Mouse (Mus musculus) adrenal gland, adult 18-20 months (tissue): ENCODE results near the gene Mfap2. TPM values are rescaled to one million over a fixed set of nuclear protein-coding genes. Genes with fewer than 3 reads are reported as not detected.

Experiments used
- DNase-seq, 2 experiments: peaks; one replicate each; pipeline ENCODE4 v3.0.0; 2021 to 2022; ENCODE audit warnings: low spot score in 2 of 2
- total RNA-seq, 2 experiments: library from RNA; stranded (reverse); gene quantifications; 1 replicate in 1 of 2; 2 replicates in 1 of 2; pipeline ENCODE4 v1.2.3; 2021

The Mfap2 gene
- total RNA-seq, 2 experiments from 2014 or later, result 6.4 to 6.6 TPM

DNA sequence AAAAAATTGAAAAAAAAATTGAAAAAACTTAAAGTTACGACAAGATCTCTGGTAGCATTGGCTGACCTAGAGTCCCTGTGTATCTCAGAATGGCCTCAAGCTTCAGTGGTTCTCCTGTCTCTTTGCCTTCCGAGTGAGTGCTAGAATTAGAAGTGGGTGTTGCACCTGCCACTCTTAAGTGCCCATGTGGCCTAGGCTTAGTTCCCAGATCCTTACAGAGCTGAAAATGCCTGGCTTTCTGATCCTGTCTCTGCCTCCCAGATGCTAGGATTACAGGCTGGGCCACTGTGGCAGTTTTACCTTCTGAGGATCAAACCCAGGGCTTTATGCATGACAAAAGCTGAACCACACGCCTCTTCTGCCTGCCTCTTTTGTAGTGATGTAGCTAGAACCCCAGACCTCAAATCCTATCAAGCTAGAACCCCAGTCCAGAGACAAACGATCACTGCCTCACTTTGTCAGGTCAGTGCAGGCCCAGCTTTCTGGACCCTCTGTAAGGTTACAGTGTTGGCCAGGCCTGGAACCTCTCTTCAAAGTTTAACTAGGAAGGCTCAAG lies 54.0 kb downstream of the Mfap2 start:
- DNase-seq, result no peak

DNA sequence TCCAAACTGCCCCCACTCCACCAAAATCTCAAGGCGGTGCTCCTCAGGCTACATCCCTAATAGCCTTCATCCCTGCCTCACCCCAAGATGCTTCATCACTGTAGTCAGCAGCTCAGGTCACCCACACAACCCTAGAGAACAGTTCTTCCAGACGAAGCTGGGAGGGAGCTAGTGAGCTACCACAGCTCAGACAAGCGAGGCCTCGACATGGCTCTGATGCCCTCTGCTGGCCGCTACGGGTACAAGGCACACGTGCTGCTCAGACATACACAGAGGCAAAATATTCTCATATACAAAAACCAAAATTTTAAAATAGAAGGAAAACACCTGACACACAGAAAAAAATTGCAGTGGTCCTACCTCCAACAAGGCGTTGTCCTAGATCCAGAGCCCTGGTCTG lies 54.9 kb downstream of the Mfap2 start:
- peak; percentile 68 to 78 for DNase-seq

Other genes starting within 250 kb of the Mfap2 start
- gene Padi4, start 236.2 kb upstream of the Mfap2 start, total RNA-seq, result under 1 TPM; 0.17 to 0.99 TPM
- not detected for gene Padi3, start 199.8 kb upstream of the Mfap2 start, total RNA-seq
- not detected for gene Padi1, start 164.6 kb upstream of the Mfap2 start, total RNA-seq
- 1 to 10 TPM; 1.4 to 4.9 TPM for gene Padi2, start 104.1 kb upstream of the Mfap2 start, total RNA-seq
- gene Sdhb, start 49.2 kb upstream of the Mfap2 start, total RNA-seq, result 100 to 1,000 TPM; 457 to 601 TPM
- 10 to 100 TPM; 30.2 to 31.0 TPM for gene Atp13a2, start 23.5 kb upstream of the Mfap2 start, total RNA-seq
- 1 to 10 TPM; 6.4 to 6.9 TPM for gene Crocc, start 50.1 kb downstream of the Mfap2 start, total RNA-seq
- gene Necap2, start 67.9 kb downstream of the Mfap2 start, total RNA-seq, result 10 to 100 TPM; 59.3 to 61.1 TPM
- gene Spata21, start 77.9 kb downstream of the Mfap2 start, total RNA-seq, result not detected
- 100 to 1,000 TPM; 109 to 127 TPM for gene Szrd1, start 129.4 kb downstream of the Mfap2 start, total RNA-seq
- gene Fbxo42, start 137.5 kb downstream of the Mfap2 start, total RNA-seq, result 10 to 100 TPM; 21.1 to 23.1 TPM
- 1 to 10 TPM in 1 of 2 experiments, under 1 TPM in 1; 0.93 to 1.4 TPM for gene Rsg1, start 203.5 kb downstream of the Mfap2 start, total RNA-seq
- 10 to 100 TPM; 47.6 to 51.9 TPM for gene Arhgef19, start 229.1 kb downstream of the Mfap2 start, total RNA-seq